Mouse (Mus musculus) limb, embryonic 14.5 days (tissue): Measurements from ENCODE around the gene Hps6. TPM values are rescaled to one million over a fixed set of nuclear protein-coding genes. Genes with fewer than 3 reads are reported as not detected.
"Not testable (repeated sequence)": the region's sequence is repeated elsewhere in the genome, so short reads cannot be mapped to it uniquely, and the experiment has no call there.

Source experiments
- ATAC-seq: fragments of 200-750 bp; cut with Nextera tagmentation; 2 replicates; pipeline ENCODE4 v1.8.0; 2017; ENCODE audit warnings: low read depth, moderate number of reproducible peaks, moderate TSS enrichment; ENCODE audit not compliant: low FRiP score
- DNase-seq: peaks from one replicate; pipeline ENCODE4 v3.0.0-alpha.2; 2015; ENCODE audit warnings: low spot score
- H3K27ac ChIP-seq: fragments of 300-500 bp; sonication (generic); replicated peaks from 2 replicates; pipeline ENCODE4 v1.5.1; 2014; ENCODE audit warnings: low read depth, mild to moderate bottlenecking, low read length, moderate library complexity, mixed read lengths
- H3K27me3 ChIP-seq: fragments of 300-500 bp; sonication (generic); 2 replicates; pipeline ENCODE4 v1.6.1; 2014; ENCODE audit warnings: low read length, mixed read lengths; ENCODE audit not compliant: control insufficient read depth, insufficient read depth
- H3K36me3 ChIP-seq: fragments of 300-500 bp; sonication (generic); 2 replicates; pipeline ENCODE4 v1.6.1; 2014; ENCODE audit warnings: mild to moderate bottlenecking, low read length, moderate library complexity, mixed read lengths; ENCODE audit not compliant: control insufficient read depth, insufficient read depth
- H3K4me1 ChIP-seq: fragments of 300-500 bp; sonication (generic); 2 replicates; pipeline ENCODE4 v1.6.1; 2014; ENCODE audit warnings: antibody characterized with exemption, low read length, mixed read lengths; ENCODE audit not compliant: control insufficient read depth, insufficient read depth
- H3K4me2 ChIP-seq: fragments of 300-500 bp; sonication (generic); replicated peaks from 2 replicates; pipeline ENCODE4 v1.6.1; 2014; ENCODE audit warnings: low read depth, mild to moderate bottlenecking, low read length, moderate library complexity; ENCODE audit not compliant: severe bottlenecking
- H3K4me3 ChIP-seq: fragments of 300-500 bp; sonication (generic); replicated peaks from 2 replicates; pipeline ENCODE4 v1.5.1; 2014; ENCODE audit warnings: low read length
- H3K9ac ChIP-seq: fragments of 300-500 bp; sonication (generic); 2 replicates; pipeline ENCODE4 v1.6.1; 2014; ENCODE audit warnings: mild to moderate bottlenecking, low read depth, low read length, moderate library complexity; ENCODE audit not compliant: severe bottlenecking
- H3K9me3 ChIP-seq: fragments of 300-500 bp; sonication (generic); 2 replicates; pipeline ENCODE4 v1.6.1; 2016; ENCODE audit warnings: low read length; ENCODE audit not compliant: control insufficient read depth
- POLR2A ChIP-seq: fragments of 200-500 bp; IDR thresholded peaks from 2 replicates; pipeline ENCODE4 v1.8.0; 2012; ENCODE audit warnings: inconsistent platforms, mild to moderate bottlenecking, moderate library complexity, borderline replicate concordance; ENCODE audit not compliant: insufficient read depth, insufficient read length; ENCODE audit errors: extremely low read depth
- WGBS: fragments of 180-500 bp; shearing (Covaris S2); extraction: QIAGEN DNeasy Blood & Tissue Kit; methylation state at CpG from one replicate; pipeline ENCODE4 v1.1.7; 2014; 5-methylcytosine and 5-hydroxymethylcytosine counted together
- polyA plus RNA-seq, 2 experiments: library from polyadenylated mRNA; depleted of rRNA in 1 of 2; stranded (reverse) in 1 of 2; unstranded in 1 of 2; fragments of >200 nt; fragmentation: Nextera tagmentation in 1 of 2; extraction: Ambion mirVana in 1 of 2; gene quantifications; 2 replicates each; pipeline versions ENCODE4 v1.2.1 to v1.2.3; 2012 to 2014

The Hps6 gene
- polyA plus RNA-seq, 2 experiments: 4.2 to 5.6 TPM

DNA sequence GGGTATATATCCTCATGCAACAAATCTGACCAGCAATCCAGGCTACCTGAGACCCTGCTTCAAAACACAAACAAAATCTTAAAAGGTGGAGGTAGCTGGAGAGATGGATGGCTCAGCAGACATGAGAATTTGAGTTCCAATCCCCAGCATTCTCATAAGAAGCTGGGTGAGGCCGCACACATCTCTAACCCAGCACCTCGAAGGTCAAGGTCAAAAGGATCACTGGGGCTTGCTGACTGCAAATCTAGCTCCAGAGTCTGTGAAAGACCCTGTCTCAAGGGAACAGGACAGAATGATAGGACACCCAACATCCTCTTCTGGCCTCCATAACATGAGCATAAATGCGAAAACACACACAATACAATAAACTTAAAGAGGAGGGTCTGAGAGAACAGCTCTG, 12.1 kb upstream of the Hps6 start:
- WGBS: 90% methylated on average over 3 of the region's 3 CpGs

DNA sequence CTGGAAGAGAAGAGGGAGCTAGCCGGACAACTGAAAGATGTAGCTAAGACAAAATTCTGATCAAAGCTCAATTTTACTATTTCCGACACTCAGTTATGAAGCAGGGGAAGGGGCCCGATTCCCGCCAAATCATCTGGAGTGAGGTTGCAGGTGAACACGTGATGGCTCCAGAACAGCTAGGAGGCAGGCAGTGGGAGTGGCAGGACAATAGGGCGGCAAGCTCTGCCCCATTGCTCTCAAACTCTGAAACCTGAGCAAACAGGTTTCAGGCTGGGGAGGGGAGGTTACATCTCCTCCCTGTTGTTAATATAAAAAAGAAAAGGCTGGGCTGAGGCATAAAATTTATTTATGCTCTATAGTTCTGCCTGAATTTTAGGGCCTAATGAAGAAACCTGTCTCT, 9.9 kb upstream of the Hps6 start:
- H3K4me1 ChIP-seq, H3K27ac ChIP-seq, DNase-seq, H3K4me2 ChIP-seq, H3K27me3 ChIP-seq, ATAC-seq, H3K36me3 ChIP-seq, H3K9ac ChIP-seq, H3K4me3 ChIP-seq, H3K9me3 ChIP-seq: not testable (repeated sequence)
- 83% methylated on average over 6 of the region's 6 CpGs for WGBS

More for the DNA sequence above, 12.1 kb upstream of the Hps6 start:
- Histone ChIP-seq H3K27ac (no peak overlapping the region), H3K4me1 (no peaks in the 10 kb centered on the region), H3K36me3 (peaks cover 14% of the 10 kb centered on the region), H3K4me2 (no peak overlapping the region), H3K27me3 (no peaks in the 10 kb centered on the region), H3K9ac (no peak overlapping the region), H3K4me3 (no peak overlapping the region), H3K9me3 (peaks cover 8% of the 10 kb centered on the region)
- no peak for ATAC-seq
- no peak for DNase-seq
- no peak for TF ChIP-seq POLR2A

DNA sequence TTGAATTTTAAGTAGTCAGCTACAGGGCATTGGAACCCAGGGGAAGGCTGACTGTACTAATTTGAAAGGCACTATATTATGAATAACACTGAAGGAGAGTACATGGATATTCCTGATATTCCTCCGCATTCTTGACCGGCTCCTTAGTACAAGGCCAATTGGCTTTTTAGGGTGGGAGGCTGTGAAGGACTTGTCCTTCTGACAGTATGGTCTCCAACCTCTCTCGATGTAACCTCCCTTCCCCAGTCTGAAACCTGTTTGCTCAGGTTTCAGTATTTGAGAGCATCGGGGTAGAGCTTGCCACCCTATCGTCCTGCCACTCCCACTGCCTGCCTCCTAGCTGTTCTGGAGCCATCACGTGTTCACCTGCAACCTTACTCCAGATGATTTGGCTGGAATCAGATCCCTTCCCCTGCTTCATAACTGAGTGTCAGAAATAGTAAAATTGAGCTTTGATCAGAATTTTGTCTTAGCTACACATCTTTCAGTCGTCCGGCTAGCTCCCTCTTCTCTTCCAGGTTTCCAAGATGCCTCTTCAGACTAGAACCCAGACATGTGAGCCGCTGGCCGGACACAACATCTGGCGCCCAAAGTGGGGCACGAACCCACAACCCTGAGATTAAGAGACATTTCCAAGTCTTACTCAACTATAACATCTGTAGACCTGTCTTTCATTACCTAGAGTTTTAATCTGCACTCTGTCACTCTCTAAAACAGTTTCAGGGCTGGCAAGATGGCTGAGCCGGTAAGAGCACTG, 9.1 kb upstream of the Hps6 start:
- ATAC-seq (no peak), DNase-seq (no peak)
- Histone ChIP-seq H3K4me1 (0 out of 2 replicates have a peak, but pooled peaks cover 3% of the 10 kb centered on the region), H3K27ac (no peak overlapping the region), H3K9me3 (peaks cover 8% of the 10 kb centered on the region), H3K4me3 (no peak overlapping the region), H3K9ac (no peak overlapping the region), H3K36me3 (peaks cover 4% of the 10 kb centered on the region; the same call in 1 of the 2 replicates), H3K4me2 (no peak overlapping the region), H3K27me3 (no peaks in the 10 kb centered on the region)
- WGBS: 96% methylated on average over 13 of the region's 13 CpGs
- no peak for TF ChIP-seq POLR2A

DNA sequence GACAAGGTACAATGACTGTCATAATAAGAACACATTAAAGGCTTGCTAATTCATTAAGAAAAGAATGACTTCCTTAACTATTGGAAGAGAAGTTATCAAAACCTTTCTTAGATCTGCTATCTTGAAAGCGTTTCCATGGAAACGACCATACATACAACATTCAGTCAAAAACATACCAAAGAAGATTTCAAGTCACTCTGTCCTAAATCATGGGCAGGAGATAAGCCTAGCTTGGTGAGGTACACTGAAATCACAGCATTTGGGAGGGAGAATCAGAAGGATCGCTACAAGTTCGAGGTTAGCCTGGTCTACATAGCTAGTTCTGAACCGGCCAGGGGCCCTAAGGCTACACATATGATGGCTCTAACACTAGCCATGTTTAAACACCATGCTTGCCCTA, 5.9 kb upstream of the Hps6 start:
- Histone ChIP-seq H3K4me3 (peak overlapping the region; percentile 93), H3K36me3 (no peaks in the 10 kb centered on the region), H3K27ac (no peak overlapping the region), H3K27me3 (no peaks in the 10 kb centered on the region), H3K9me3 (peaks cover 8% of the 10 kb centered on the region), H3K4me2 (peak overlapping the region; percentile 58), H3K4me1 (0 out of 2 replicates have a peak, but pooled peaks cover 3% of the 10 kb centered on the region), H3K9ac (peak overlapping the region; percentile 91)
- no peak for TF ChIP-seq POLR2A
- DNase-seq (no peak), ATAC-seq (no peak)
- WGBS: 61% methylated on average over 5 of the region's 5 CpGs

DNA sequence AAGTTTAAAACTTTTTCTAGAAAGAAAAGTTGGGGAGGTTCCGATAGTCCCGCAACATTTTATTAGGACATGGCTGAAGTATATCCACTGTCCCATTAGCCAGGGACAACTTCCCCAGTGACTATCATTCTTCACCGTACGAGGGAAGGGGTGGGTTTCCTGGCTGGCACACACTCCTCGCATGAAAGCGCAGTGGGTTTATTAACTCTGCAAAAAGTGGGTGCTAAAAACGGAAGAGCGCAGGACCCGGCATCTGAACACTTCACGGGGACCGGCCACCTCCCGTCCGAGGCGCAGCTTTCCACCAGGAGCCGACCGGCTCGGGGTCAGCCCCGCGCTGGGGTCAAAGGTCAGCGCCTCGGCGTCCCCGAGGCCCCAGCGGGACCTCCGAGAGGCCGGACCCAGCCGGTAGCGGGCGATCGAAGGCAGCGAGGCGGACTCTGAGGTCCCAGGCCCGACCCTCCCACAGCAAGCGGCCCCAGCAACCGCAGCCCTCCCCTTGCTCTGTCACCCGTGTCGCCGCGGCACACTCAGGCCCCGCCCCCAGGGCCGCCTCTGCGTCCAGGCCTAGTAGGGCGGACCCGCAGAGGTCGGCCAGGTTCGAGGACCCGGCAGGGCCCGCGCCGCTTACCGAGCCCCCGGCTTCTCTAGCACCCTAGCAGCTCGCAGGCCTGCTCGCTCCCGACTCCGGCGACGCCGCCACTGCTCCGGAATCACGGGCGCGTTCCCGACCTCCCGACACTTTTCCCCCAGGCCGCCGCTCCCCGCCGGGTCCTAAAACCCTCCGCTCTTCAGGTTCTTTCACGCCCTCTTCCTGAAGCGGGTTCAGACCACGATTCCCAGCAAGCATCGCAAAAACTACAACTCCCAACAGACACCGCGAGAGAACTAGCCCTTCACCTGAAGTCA, 5.3 kb upstream of the Hps6 start, which contains the start of gene Armh3:
Gene Armh3, minus strand, starts transcription at position 704 of the 909 bp plus-strand sequence.
- DNase-seq (peak; percentile 92), ATAC-seq (peak; percentile 93)
- H3K9ac ChIP-seq: peak within 1 kb of the TSS; percentile 91
- H3K4me2 ChIP-seq: peak within 1 kb of the TSS; percentile 58
- peaks cover 8% of the 10 kb centered on the region for H3K9me3 ChIP-seq
- WGBS: 2% methylated on average over 53 of the region's 76 CpGs
- no peaks in the 10 kb centered on the region for H3K27me3 ChIP-seq
- no peaks in the 10 kb centered on the region for H3K36me3 ChIP-seq
- peak within 1 kb of the TSS; percentile 93 for H3K27ac ChIP-seq
- no peak for TF ChIP-seq POLR2A
- H3K4me1 ChIP-seq: 0 out of 2 replicates have a peak, but pooled peaks cover 3% of the 10 kb centered on the region
- peak within 1 kb of the TSS; percentile 93 for H3K4me3 ChIP-seq
